Mouse (Mus musculus) cortical plate, adult 2 months (tissue): ENCODE data around the gene Tsnaxip1.

Experiments
- CTCF ChIP-seq: fragments of 200-500 bp; IDR thresholded peaks from 2 replicates; pipeline ENCODE4 v1.5.1; 2011; ENCODE audit warnings: mild to moderate bottlenecking, control low read depth, low read length; ENCODE audit not compliant: insufficient read depth; ENCODE audit errors: extremely low read depth
- POLR2A ChIP-seq: fragments of 200-500 bp; IDR thresholded peaks from 2 replicates; pipeline ENCODE4 v1.6.1; 2011; ENCODE audit warnings: mild to moderate bottlenecking, low read length, control low read depth; ENCODE audit not compliant: insufficient read depth; ENCODE audit errors: extremely low read depth

- TF ChIP-seq CTCF = no peak
- TF ChIP-seq POLR2A = no peak
Observed at GRCm38 (mm10) chr8:105826379-105826778, 1.2 kb upstream of the Tsnaxip1 start.
